Mouse (Mus musculus) limb, embryonic 14.5 days (tissue): ENCODE data around the gene Prpf3. TPM values are rescaled to one million over a fixed set of nuclear protein-coding genes. Genes with fewer than 3 reads are reported as not detected.

Source experiments
- ATAC-seq: fragments of 200-750 bp; cut with Nextera tagmentation; 2 replicates; pipeline ENCODE4 v1.8.0; 2017; ENCODE audit warnings: low read depth, moderate number of reproducible peaks, moderate TSS enrichment; ENCODE audit not compliant: low FRiP score
- DNase-seq: peaks from one replicate; pipeline ENCODE4 v3.0.0-alpha.2; 2015; ENCODE audit warnings: low spot score
- H3K27ac ChIP-seq: fragments of 300-500 bp; sonication (generic); replicated peaks from 2 replicates; pipeline ENCODE4 v1.5.1; 2014; ENCODE audit warnings: low read depth, mild to moderate bottlenecking, low read length, moderate library complexity, mixed read lengths
- H3K27me3 ChIP-seq: fragments of 300-500 bp; sonication (generic); 2 replicates; pipeline ENCODE4 v1.6.1; 2014; ENCODE audit warnings: low read length, mixed read lengths; ENCODE audit not compliant: control insufficient read depth, insufficient read depth
- H3K36me3 ChIP-seq: fragments of 300-500 bp; sonication (generic); 2 replicates; pipeline ENCODE4 v1.6.1; 2014; ENCODE audit warnings: mild to moderate bottlenecking, low read length, moderate library complexity, mixed read lengths; ENCODE audit not compliant: control insufficient read depth, insufficient read depth
- H3K4me1 ChIP-seq: fragments of 300-500 bp; sonication (generic); 2 replicates; pipeline ENCODE4 v1.6.1; 2014; ENCODE audit warnings: antibody characterized with exemption, low read length, mixed read lengths; ENCODE audit not compliant: control insufficient read depth, insufficient read depth
- H3K4me2 ChIP-seq: fragments of 300-500 bp; sonication (generic); replicated peaks from 2 replicates; pipeline ENCODE4 v1.6.1; 2014; ENCODE audit warnings: low read depth, mild to moderate bottlenecking, low read length, moderate library complexity; ENCODE audit not compliant: severe bottlenecking
- H3K4me3 ChIP-seq: fragments of 300-500 bp; sonication (generic); replicated peaks from 2 replicates; pipeline ENCODE4 v1.5.1; 2014; ENCODE audit warnings: low read length
- H3K9ac ChIP-seq: fragments of 300-500 bp; sonication (generic); 2 replicates; pipeline ENCODE4 v1.6.1; 2014; ENCODE audit warnings: mild to moderate bottlenecking, low read depth, low read length, moderate library complexity; ENCODE audit not compliant: severe bottlenecking
- H3K9me3 ChIP-seq: fragments of 300-500 bp; sonication (generic); 2 replicates; pipeline ENCODE4 v1.6.1; 2016; ENCODE audit warnings: low read length; ENCODE audit not compliant: control insufficient read depth
- POLR2A ChIP-seq: fragments of 200-500 bp; IDR thresholded peaks from 2 replicates; pipeline ENCODE4 v1.8.0; 2012; ENCODE audit warnings: inconsistent platforms, mild to moderate bottlenecking, moderate library complexity, borderline replicate concordance; ENCODE audit not compliant: insufficient read depth, insufficient read length; ENCODE audit errors: extremely low read depth
- WGBS: fragments of 180-500 bp; shearing (Covaris S2); extraction: QIAGEN DNeasy Blood & Tissue Kit; methylation state at CpG from one replicate; pipeline ENCODE4 v1.1.7; 2014; 5-methylcytosine and 5-hydroxymethylcytosine counted together
- polyA plus RNA-seq, 2 experiments: library from polyadenylated mRNA; depleted of rRNA in 1 of 2; stranded (reverse) in 1 of 2; unstranded in 1 of 2; fragments of >200 nt; fragmentation: Nextera tagmentation in 1 of 2; extraction: Ambion mirVana in 1 of 2; gene quantifications; 2 replicates each; pipeline versions ENCODE4 v1.2.1 to v1.2.3; 2012 to 2014

Prpf3 gene
- polyA plus RNA-seq, 2 experiments: 46.1 to 53.8 TPM

- DNase-seq: no peak
- Histone ChIP-seq H3K27ac (no peak overlapping the region), H3K9me3 (no peaks in the 10 kb centered on the region), H3K27me3 (no peaks in the 10 kb centered on the region), H3K36me3 (peaks cover 16% of the 10 kb centered on the region), H3K4me2 (no peak overlapping the region), H3K9ac (no peak overlapping the region), H3K4me3 (no peak overlapping the region), H3K4me1 (no peaks in the 10 kb centered on the region)
- WGBS: 92% methylated on average over 1 of the region's 1 CpGs
- TF ChIP-seq POLR2A: no peak
- no peak for ATAC-seq
These were observed 49.0 kb downstream of the Prpf3 start for GRCm38 (mm10) chr3:95806677-95807076.

- Histone ChIP-seq H3K36me3 (peaks cover 16% of the 10 kb centered on the region), H3K9ac (no peak overlapping the region), H3K27ac (no peak overlapping the region), H3K27me3 (no peaks in the 10 kb centered on the region), H3K4me3 (no peak overlapping the region), H3K4me1 (no peaks in the 10 kb centered on the region), H3K9me3 (no peaks in the 10 kb centered on the region), H3K4me2 (no peak overlapping the region)
- ATAC-seq (no peak), DNase-seq (no peak)
- TF ChIP-seq POLR2A: no peak
- WGBS: 96% methylated on average over 4 of the region's 4 CpGs
These were observed 51.8 kb downstream of the Prpf3 start for GRCm38 (mm10) chr3:95803851-95804250.

GRCm38 (mm10) chr3:95798756-95799155 lies 56.9 kb downstream of the Prpf3 start:
- H3K4me2 ChIP-seq: no peak overlapping the region
- DNase-seq (no peak), ATAC-seq (no peak)
- H3K27me3 ChIP-seq: no peaks in the 10 kb centered on the region
- no peak for TF ChIP-seq POLR2A
- no peaks in the 10 kb centered on the region for H3K9me3 ChIP-seq
- H3K4me1 ChIP-seq: no peaks in the 10 kb centered on the region
- H3K27ac ChIP-seq: no peak overlapping the region
- no peak overlapping the region for H3K4me3 ChIP-seq
- WGBS: 88% methylated on average over 4 of the region's 4 CpGs
- H3K9ac ChIP-seq: no peak overlapping the region
- H3K36me3 ChIP-seq: no peaks in the 10 kb centered on the region; the same call in 1 of the 2 replicates

- DNase-seq: no peak
- no peaks in the 10 kb centered on the region for H3K27me3 ChIP-seq
- peaks cover 2% of the 10 kb centered on the region for H3K36me3 ChIP-seq
- TF ChIP-seq POLR2A: no peak
- no peaks in the 10 kb centered on the region for H3K4me1 ChIP-seq
- no peak overlapping the region for H3K27ac ChIP-seq
- no peak overlapping the region for H3K4me3 ChIP-seq
- H3K4me2 ChIP-seq: no peak overlapping the region
- H3K9ac ChIP-seq: no peak overlapping the region
- 83% methylated on average over 1 of the region's 1 CpGs for WGBS
- ATAC-seq: no peak
- H3K9me3 ChIP-seq: no peaks in the 10 kb centered on the region
These were observed 61.4 kb downstream of the Prpf3 start for GRCm38 (mm10) chr3:95794299-95794698.

GRCm38 (mm10) chr3:95793662-95794061 lies 62.0 kb downstream of the Prpf3 start:
- H3K9ac ChIP-seq: no peak overlapping the region
- H3K27me3 ChIP-seq: no peaks in the 10 kb centered on the region
- no peaks in the 10 kb centered on the region for H3K9me3 ChIP-seq
- DNase-seq (no peak), ATAC-seq (no peak)
- 79% methylated on average over 2 of the region's 2 CpGs for WGBS
- no peak overlapping the region for H3K4me3 ChIP-seq
- no peaks in the 10 kb centered on the region for H3K4me1 ChIP-seq
- no peak for TF ChIP-seq POLR2A
- H3K27ac ChIP-seq: no peak overlapping the region
- H3K36me3 ChIP-seq: peaks cover 5% of the 10 kb centered on the region
- no peak overlapping the region for H3K4me2 ChIP-seq

GRCm38 (mm10) chr3:95785501-95785900 lies 70.2 kb downstream of the Prpf3 start:
- 90% methylated on average over 4 of the region's 4 CpGs for WGBS
- no peaks in the 10 kb centered on the region for H3K9me3 ChIP-seq
- H3K27me3 ChIP-seq: no peaks in the 10 kb centered on the region
- TF ChIP-seq POLR2A: no peak
- H3K36me3 ChIP-seq: peaks cover 76% of the 10 kb centered on the region
- no peak overlapping the region for H3K4me3 ChIP-seq
- no peak overlapping the region for H3K27ac ChIP-seq
- no peak overlapping the region for H3K9ac ChIP-seq
- ATAC-seq (no peak), DNase-seq (no peak)
- H3K4me1 ChIP-seq: no peaks in the 10 kb centered on the region
- H3K4me2 ChIP-seq: no peak overlapping the region

Other genes starting within 250 kb of the Prpf3 start
- 32.6 and 43.4 TPM in 2 replicates for gene Ensa, start 230.9 kb downstream of the Prpf3 start, polyA plus RNA-seq (2012; rRNA removed)
- 67.8 and 74.7 TPM in 2 replicates for gene Ensa, start 230.9 kb downstream of the Prpf3 start, polyA plus RNA-seq (2014; fragmentation: Nextera tagmentation; extraction: Ambion mirVana)
- 64.5 and 72.1 TPM in 2 replicates for gene Mcl1, start 197.1 kb downstream of the Prpf3 start, polyA plus RNA-seq (2012; rRNA removed)
- 67.8 and 73.5 TPM in 2 replicates for gene Mcl1, start 197.1 kb downstream of the Prpf3 start, polyA plus RNA-seq (2014; fragmentation: Nextera tagmentation; extraction: Ambion mirVana)
- gene Adamtsl4, start 168.0 kb downstream of the Prpf3 start, polyA plus RNA-seq (2012; rRNA removed): 3.3 and 3.6 TPM in 2 replicates
- 2.8 and 3.4 TPM in 2 replicates for gene Adamtsl4, start 168.0 kb downstream of the Prpf3 start, polyA plus RNA-seq (2014; fragmentation: Nextera tagmentation; extraction: Ambion mirVana)
- gene Ecm1, start 116.3 kb downstream of the Prpf3 start, polyA plus RNA-seq (2012; rRNA removed): 16.2 and 21.9 TPM in 2 replicates
- 11.8 and 12.5 TPM in 2 replicates for gene Ecm1, start 116.3 kb downstream of the Prpf3 start, polyA plus RNA-seq (2014; fragmentation: Nextera tagmentation; extraction: Ambion mirVana)
- 38.4 and 40.9 TPM in 2 replicates for gene Tars2, start 95.7 kb downstream of the Prpf3 start, polyA plus RNA-seq (2012; rRNA removed)
- 39.6 and 40.3 TPM in 2 replicates for gene Tars2, start 95.7 kb downstream of the Prpf3 start, polyA plus RNA-seq (2014; fragmentation: Nextera tagmentation; extraction: Ambion mirVana)
- gene Rprd2, start 37.0 kb downstream of the Prpf3 start, polyA plus RNA-seq (2012; rRNA removed): 22.0 and 23.3 TPM in 2 replicates
- 19.9 and 24.8 TPM in 2 replicates for gene Rprd2, start 37.0 kb downstream of the Prpf3 start, polyA plus RNA-seq (2014; fragmentation: Nextera tagmentation; extraction: Ambion mirVana)
- 113 and 155 TPM in 2 replicates for gene Mrps21, start 15.6 kb upstream of the Prpf3 start, polyA plus RNA-seq (2012; rRNA removed)
- 294 and 303 TPM in 2 replicates for gene Mrps21, start 15.6 kb upstream of the Prpf3 start, polyA plus RNA-seq (2014; fragmentation: Nextera tagmentation; extraction: Ambion mirVana)
- gene Ciart, start 26.4 kb upstream of the Prpf3 start, polyA plus RNA-seq (2012; rRNA removed): 8.4 and 10.9 TPM in 2 replicates
- gene Ciart, start 26.4 kb upstream of the Prpf3 start, polyA plus RNA-seq (2014; fragmentation: Nextera tagmentation; extraction: Ambion mirVana): 4.4 and 5.4 TPM in 2 replicates
- gene BC028528, start 36.1 kb upstream of the Prpf3 start, polyA plus RNA-seq (2012; rRNA removed): 16.6 and 20.6 TPM in 2 replicates
- gene BC028528, start 36.1 kb upstream of the Prpf3 start, polyA plus RNA-seq (2014; fragmentation: Nextera tagmentation; extraction: Ambion mirVana): 16.6 and 21.1 TPM in 2 replicates
- 116 and 150 TPM in 2 replicates for gene Aph1a, start 38.1 kb upstream of the Prpf3 start, polyA plus RNA-seq (2012; rRNA removed)
- 35.8 and 36.1 TPM in 2 replicates for gene Aph1a, start 38.1 kb upstream of the Prpf3 start, polyA plus RNA-seq (2014; fragmentation: Nextera tagmentation; extraction: Ambion mirVana)
- 11.3 and 14.9 TPM in 2 replicates for gene Car14, start 48.8 kb upstream of the Prpf3 start, polyA plus RNA-seq (2012; rRNA removed)
- gene Car14, start 48.8 kb upstream of the Prpf3 start, polyA plus RNA-seq (2014; fragmentation: Nextera tagmentation; extraction: Ambion mirVana): 11.5 and 16.4 TPM in 2 replicates
- 97.0 and 137 TPM in 2 replicates for gene Anp32e, start 73.4 kb upstream of the Prpf3 start, polyA plus RNA-seq (2012; rRNA removed)
- gene Anp32e, start 73.4 kb upstream of the Prpf3 start, polyA plus RNA-seq (2014; fragmentation: Nextera tagmentation; extraction: Ambion mirVana): 55.0 and 66.2 TPM in 2 replicates
- 115 and 120 TPM in 2 replicates for gene Plekho1, start 140.1 kb upstream of the Prpf3 start, polyA plus RNA-seq (2012; rRNA removed)
- gene Plekho1, start 140.1 kb upstream of the Prpf3 start, polyA plus RNA-seq (2014; fragmentation: Nextera tagmentation; extraction: Ambion mirVana): 38.0 and 47.8 TPM in 2 replicates
- gene Vps45, start 202.6 kb upstream of the Prpf3 start, polyA plus RNA-seq (2012; rRNA removed): 13.8 and 16.5 TPM in 2 replicates
- 26.9 and 27.0 TPM in 2 replicates for gene Vps45, start 202.6 kb upstream of the Prpf3 start, polyA plus RNA-seq (2014; fragmentation: Nextera tagmentation; extraction: Ambion mirVana)
- gene Otud7b, start 248.6 kb upstream of the Prpf3 start, polyA plus RNA-seq (2012; rRNA removed): 14.0 and 14.3 TPM in 2 replicates
- 20.9 and 24.7 TPM in 2 replicates for gene Otud7b, start 248.6 kb upstream of the Prpf3 start, polyA plus RNA-seq (2014; fragmentation: Nextera tagmentation; extraction: Ambion mirVana)